Mouse (Mus musculus) limb, embryonic 14.5 days (tissue): ENCODE measurements at regions not wholly inside any gene's neighbourhood (a gene's known extent, or its start where the extent isn't known, plus 50 kb on each side); places are given as distances from the start of the nearest gene placed in this dataset.
"Not testable (repeated sequence)": the region's sequence is repeated elsewhere in the genome, so short reads cannot be mapped to it uniquely, and the experiment has no call there.

Experiments
- ATAC-seq: fragments of 200-750 bp; cut with Nextera tagmentation; 2 replicates; pipeline ENCODE4 v1.8.0; 2017; ENCODE audit warnings: low read depth, moderate number of reproducible peaks, moderate TSS enrichment; ENCODE audit not compliant: low FRiP score
- DNase-seq: peaks from one replicate; pipeline ENCODE4 v3.0.0-alpha.2; 2015; ENCODE audit warnings: low spot score
- H3K27ac ChIP-seq: fragments of 300-500 bp; sonication (generic); replicated peaks from 2 replicates; pipeline ENCODE4 v1.5.1; 2014; ENCODE audit warnings: low read depth, mild to moderate bottlenecking, low read length, moderate library complexity, mixed read lengths
- H3K27me3 ChIP-seq: fragments of 300-500 bp; sonication (generic); 2 replicates; pipeline ENCODE4 v1.6.1; 2014; ENCODE audit warnings: low read length, mixed read lengths; ENCODE audit not compliant: control insufficient read depth, insufficient read depth
- H3K36me3 ChIP-seq: fragments of 300-500 bp; sonication (generic); 2 replicates; pipeline ENCODE4 v1.6.1; 2014; ENCODE audit warnings: mild to moderate bottlenecking, low read length, moderate library complexity, mixed read lengths; ENCODE audit not compliant: control insufficient read depth, insufficient read depth
- H3K4me1 ChIP-seq: fragments of 300-500 bp; sonication (generic); 2 replicates; pipeline ENCODE4 v1.6.1; 2014; ENCODE audit warnings: antibody characterized with exemption, low read length, mixed read lengths; ENCODE audit not compliant: control insufficient read depth, insufficient read depth
- H3K4me2 ChIP-seq: fragments of 300-500 bp; sonication (generic); replicated peaks from 2 replicates; pipeline ENCODE4 v1.6.1; 2014; ENCODE audit warnings: low read depth, mild to moderate bottlenecking, low read length, moderate library complexity; ENCODE audit not compliant: severe bottlenecking
- H3K4me3 ChIP-seq: fragments of 300-500 bp; sonication (generic); replicated peaks from 2 replicates; pipeline ENCODE4 v1.5.1; 2014; ENCODE audit warnings: low read length
- H3K9ac ChIP-seq: fragments of 300-500 bp; sonication (generic); 2 replicates; pipeline ENCODE4 v1.6.1; 2014; ENCODE audit warnings: mild to moderate bottlenecking, low read depth, low read length, moderate library complexity; ENCODE audit not compliant: severe bottlenecking
- H3K9me3 ChIP-seq: fragments of 300-500 bp; sonication (generic); 2 replicates; pipeline ENCODE4 v1.6.1; 2016; ENCODE audit warnings: low read length; ENCODE audit not compliant: control insufficient read depth
- POLR2A ChIP-seq: fragments of 200-500 bp; IDR thresholded peaks from 2 replicates; pipeline ENCODE4 v1.8.0; 2012; ENCODE audit warnings: inconsistent platforms, mild to moderate bottlenecking, moderate library complexity, borderline replicate concordance; ENCODE audit not compliant: insufficient read depth, insufficient read length; ENCODE audit errors: extremely low read depth
- WGBS: fragments of 180-500 bp; shearing (Covaris S2); extraction: QIAGEN DNeasy Blood & Tissue Kit; methylation state at CpG from one replicate; pipeline ENCODE4 v1.1.7; 2014; 5-methylcytosine and 5-hydroxymethylcytosine counted together

DNA sequence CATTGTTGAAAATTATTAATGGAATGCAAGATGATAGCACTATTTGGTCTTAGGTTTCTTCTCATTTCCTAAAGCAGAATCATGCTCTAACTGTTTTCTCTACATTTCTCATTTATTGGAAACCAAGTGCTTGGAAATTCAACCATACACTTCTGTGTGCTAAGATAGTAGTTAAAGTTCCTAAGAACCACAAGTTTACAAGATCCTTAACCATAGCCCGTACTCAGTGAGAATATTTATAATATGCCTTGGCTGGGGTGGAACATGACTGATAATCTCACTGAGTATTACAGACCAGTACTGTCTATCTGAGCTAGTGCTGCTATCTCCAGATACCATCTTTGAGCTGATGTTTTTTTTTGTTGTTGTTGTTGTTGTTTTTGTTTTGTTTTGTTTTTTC, 236.9 kb upstream of the Tmem196 start:
- not testable (repeated sequence) for H3K9me3 ChIP-seq, H3K27me3 ChIP-seq, H3K4me2 ChIP-seq, DNase-seq, ATAC-seq, H3K27ac ChIP-seq, H3K9ac ChIP-seq, H3K4me1 ChIP-seq, H3K4me3 ChIP-seq, H3K36me3 ChIP-seq
- WGBS: 82% methylated on average over 1 of the region's 1 CpGs

DNA sequence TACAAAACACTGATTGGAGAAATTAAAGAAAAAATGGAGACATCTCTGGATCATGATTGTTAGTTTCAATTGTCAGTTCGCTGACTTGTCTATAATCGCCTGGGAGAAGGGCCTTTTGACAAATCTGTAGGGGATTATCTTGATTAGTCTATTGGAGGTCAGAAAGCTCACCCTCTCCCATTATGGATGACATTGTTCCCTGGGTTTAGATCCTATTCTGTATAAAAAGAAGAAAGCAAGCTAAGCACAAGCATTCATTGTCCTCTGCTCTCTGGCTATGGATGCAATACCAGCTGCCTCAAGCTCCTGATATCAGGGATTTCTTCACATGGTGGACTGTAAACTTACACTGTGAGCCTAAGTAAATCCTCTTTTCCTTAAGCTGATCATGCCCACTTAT, 214.8 kb upstream of the Tmem196 start:
- no peak overlapping the region for H3K4me2 ChIP-seq
- H3K4me1 ChIP-seq: no peaks in the 10 kb centered on the region
- H3K9ac ChIP-seq: no peak overlapping the region
- no peaks in the 10 kb centered on the region for H3K9me3 ChIP-seq
- TF ChIP-seq POLR2A: no peak
- no peaks in the 10 kb centered on the region for H3K36me3 ChIP-seq
- ATAC-seq: no peak
- no peak overlapping the region for H3K4me3 ChIP-seq
- WGBS: 80% methylated on average over 2 of the region's 2 CpGs
- H3K27ac ChIP-seq: no peak overlapping the region
- H3K27me3 ChIP-seq: no peaks in the 10 kb centered on the region
- DNase-seq: no peak

DNA sequence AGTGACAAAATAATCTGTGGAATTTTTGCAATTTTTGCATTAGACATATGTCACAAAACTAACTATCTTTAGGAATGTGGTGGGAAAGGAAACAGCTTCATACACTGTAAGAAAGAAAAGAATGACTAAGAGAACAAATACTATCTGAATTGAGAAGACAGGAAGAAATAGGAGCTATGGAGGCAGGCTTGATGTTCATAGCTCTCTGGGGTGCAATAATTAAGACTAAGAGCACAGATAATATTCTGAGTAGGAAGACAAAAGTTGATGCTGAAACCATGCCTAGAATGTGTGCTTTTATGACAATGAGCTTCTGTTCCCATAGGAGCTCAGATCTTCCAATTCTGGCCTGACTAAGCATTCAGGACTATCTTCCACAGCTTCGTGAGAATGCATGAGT, 183.0 kb upstream of the Tmem196 start:
- Histone ChIP-seq H3K36me3 (no peaks in the 10 kb centered on the region), H3K9me3 (no peaks in the 10 kb centered on the region), H3K4me2 (no peak overlapping the region), H3K27ac (no peak overlapping the region), H3K9ac (no peak overlapping the region), H3K4me1 (no peaks in the 10 kb centered on the region), H3K27me3 (no peaks in the 10 kb centered on the region), H3K4me3 (no peak overlapping the region)
- ATAC-seq: no peak
- peak; percentile 16 for DNase-seq
- TF ChIP-seq POLR2A: no peak
- 73% methylated on average over 1 of the region's 1 CpGs for WGBS

DNA sequence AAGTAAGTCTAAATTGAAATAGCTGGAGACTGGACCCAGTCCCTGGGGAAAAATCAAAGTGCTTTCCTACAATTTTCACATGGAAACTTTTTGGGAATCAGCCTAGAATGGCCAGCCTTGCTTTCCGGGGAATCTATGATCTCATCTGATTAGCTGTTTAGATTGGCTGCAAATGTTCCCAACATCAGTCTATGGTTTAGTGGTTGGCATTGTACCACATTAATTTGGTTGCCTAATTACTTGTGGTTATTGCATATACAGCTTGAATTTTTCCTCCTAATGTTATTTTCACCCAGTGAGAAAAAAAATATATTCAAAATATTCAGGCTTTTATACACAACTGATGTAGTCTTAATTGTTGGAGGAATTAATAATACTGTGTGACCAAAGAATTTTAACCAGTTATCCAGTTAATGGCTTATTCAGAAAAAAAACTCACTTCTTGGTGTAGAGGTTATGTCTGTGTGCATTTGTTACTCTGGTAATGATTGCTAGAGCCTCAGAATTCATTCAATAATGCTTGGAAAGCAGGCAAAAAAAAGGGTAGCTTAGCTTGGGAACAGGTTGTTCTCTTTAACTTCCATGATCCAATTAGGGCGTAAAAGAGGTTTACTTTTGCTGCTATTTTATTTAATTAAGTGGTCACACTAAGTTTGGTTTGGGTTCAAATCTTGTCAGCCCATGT, 182.2 kb upstream of the Tmem196 start:
- Histone ChIP-seq H3K9ac (no peak overlapping the region), H3K9me3 (no peaks in the 10 kb centered on the region), H3K4me3 (no peak overlapping the region), H3K4me2 (no peak overlapping the region), H3K4me1 (no peaks in the 10 kb centered on the region), H3K27ac (no peak overlapping the region), H3K36me3 (no peaks in the 10 kb centered on the region), H3K27me3 (no peaks in the 10 kb centered on the region)
- 64% methylated on average over 2 of the region's 2 CpGs for WGBS
- peak; percentile 26; the same call in 1 of the 2 replicates for ATAC-seq
- TF ChIP-seq POLR2A: no peak
- peak; percentile 29 for DNase-seq

- WGBS: 31% methylated on average over 2 of the region's 2 CpGs
- Histone ChIP-seq H3K9ac (no peak overlapping the region), H3K4me2 (no peak overlapping the region), H3K27me3 (no peaks in the 10 kb centered on the region), H3K27ac (no peak overlapping the region), H3K4me3 (no peak overlapping the region), H3K4me1 (no peaks in the 10 kb centered on the region), H3K36me3 (no peaks in the 10 kb centered on the region), H3K9me3 (no peaks in the 10 kb centered on the region)
- TF ChIP-seq POLR2A: no peak
- DNase-seq: no peak
- no peak for ATAC-seq
These were observed 168.1 kb upstream of the Tmem196 start for GRCm38 (mm10) chr12:119777559-119777958.

- no peaks in the 10 kb centered on the region for H3K27me3 ChIP-seq
- H3K36me3 ChIP-seq: no peaks in the 10 kb centered on the region
- DNase-seq (no peak), ATAC-seq (no peak)
- no peaks in the 10 kb centered on the region for H3K9me3 ChIP-seq
- 62% methylated on average over 1 of the region's 1 CpGs for WGBS
- H3K27ac ChIP-seq: no peak overlapping the region
- no peak overlapping the region for H3K4me2 ChIP-seq
- H3K4me1 ChIP-seq: no peaks in the 10 kb centered on the region
- H3K4me3 ChIP-seq: no peak overlapping the region
- H3K9ac ChIP-seq: no peak overlapping the region
- no peak for TF ChIP-seq POLR2A
These were observed 137.9 kb upstream of the Tmem196 start for GRCm38 (mm10) chr12:119807692-119808091.
